Comparison of ENCODE assay signal across 13 mouse cellular contexts in genomic region chr10:119028480-119029137, GRCm38 (mm10).
"Had no signal": no experiment of that assay in that cellular context is flagged by ENCODE, and none has a peak within 500 bp of the region (broad histone marks: within the 10 kb centered on the region; RNA-seq: fewer than 3 reads in every experiment).

No protein-coding gene starts in this region.

- H3K4me3 ChIP-seq: kidney, embryonic 15.5 days; limb, embryonic 15.5 days; liver, embryonic 12.5 days; neural tube, embryonic 12.5 days had no signal

- H3K4me1 ChIP-seq: liver, embryonic 12.5 days had no signal

- H3K9ac ChIP-seq: kidney, embryonic 15.5 days; limb, embryonic 15.5 days; liver, embryonic 12.5 days; lung, embryonic 14.5 days; neural tube, embryonic 12.5 days had no signal

- H3K9me3 ChIP-seq: kidney, embryonic 15.5 days; limb, embryonic 15.5 days; liver, embryonic 12.5 days; neural tube, embryonic 12.5 days had no signal

- ATAC-seq: liver, embryonic 12.5 days had no signal

- H3K27ac ChIP-seq: kidney, embryonic 15.5 days; limb, embryonic 15.5 days; liver, embryonic 12.5 days; neural tube, embryonic 12.5 days had no signal

- DNase-seq: kidney, adult 2 months; kidney, postnatal 14 days; lung, embryonic 14.5 days; lung, postnatal 10 days; lung, postnatal 4 days; midbrain, embryonic 14.5 days; retina, postnatal 1 day; right cerebral cortex, postnatal 4 days; spleen, adult 18-20 months had no signal

- H3K4me2 ChIP-seq: kidney, embryonic 15.5 days; limb, embryonic 15.5 days; liver, embryonic 12.5 days; lung, embryonic 14.5 days; neural tube, embryonic 12.5 days had no signal

- H3K36me3 ChIP-seq: kidney, embryonic 15.5 days; limb, embryonic 15.5 days; liver, embryonic 12.5 days; neural tube, embryonic 12.5 days had no signal

- H3K27me3 ChIP-seq: liver, embryonic 12.5 days; neural tube, embryonic 12.5 days had no signal
